Mouse (Mus musculus): ENCODE measurements at regions not wholly inside any gene's neighbourhood (a gene's known extent, or its start where the extent isn't known, plus 50 kb on each side); places are given as distances from the start of the nearest gene placed in this dataset.

- TF ChIP-seq CTCF (IDR thresholded peaks at IDR 0.05; ENCODE audit: insufficient read depth, low read depth, low read length) (no peak), POLR2A (IDR thresholded peaks at IDR 0.05; ENCODE audit: insufficient read depth, low read depth, low read length) (no peak)
Observed at GRCm38 (mm10) chr13:28787331-28787643, 166.2 kb downstream of the Sox4 start.

All from olfactory bulb, adult 2 months (tissue).